Mouse (Mus musculus) left cerebral cortex, postnatal 14 days (tissue): ENCODE data around the gene Nfkb1. TPM values are rescaled to one million over a fixed set of nuclear protein-coding genes. Genes with fewer than 3 reads are reported as not detected.

Experiments used
- DNase-seq, 2 experiments: peaks; one replicate each; pipeline ENCODE4 v3.0.0; 2021 to 2022; ENCODE audit warnings: low spot score in 2 of 2, mixed read lengths in 1 of 2
- intact Hi-C: fragments of 180-260 bp; cut with DNase I; formaldehyde crosslinking; loops from one replicate; pipeline ENCODE4 v1.15.1; 2025
- total RNA-seq, 2 experiments: library from RNA; stranded (reverse); gene quantifications; 2 replicates each; pipeline ENCODE4 v1.2.3; 2021

Nfkb1 gene
- total RNA-seq, 2 experiments from 2014 or later, result 17.2 to 18.1 TPM

- intact Hi-C loops, result no loop called here
- no peak for DNase-seq
Measured at GRCm38 (mm10) chr3:135571540-135571939, 119.8 kb downstream of the Nfkb1 start.

GRCm38 (mm10) chr3:135568633-135569032 is 122.7 kb downstream of the Nfkb1 start:
- intact Hi-C loops, result no loop called here
- DNase-seq, result no peak

DNA sequence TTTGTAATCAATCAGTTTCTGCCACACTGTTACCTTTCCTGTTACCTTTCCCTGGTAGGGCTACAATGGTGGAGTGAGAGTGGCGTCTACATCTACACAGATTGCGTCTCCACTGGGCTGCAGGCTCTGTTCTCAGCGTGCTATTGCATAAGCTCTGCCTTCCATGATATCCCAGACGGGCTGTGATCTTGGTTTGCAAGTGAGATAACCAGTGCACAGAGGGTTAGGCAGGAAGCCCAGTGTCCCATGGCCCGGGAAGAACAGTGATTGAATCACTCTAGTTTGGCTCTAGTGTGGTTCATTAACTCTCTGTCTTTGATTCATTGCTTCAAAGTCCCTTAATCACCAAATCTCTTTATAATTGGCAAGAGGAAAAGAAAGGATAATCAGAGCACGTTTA is 123.5 kb downstream of the Nfkb1 start:
- intact Hi-C loops, result no loop called here
- DNase-seq, result no peak

GRCm38 (mm10) chr3:135565306-135565705 is 126.0 kb downstream of the Nfkb1 start:
- intact Hi-C loops, result no loop called here
- no peak for DNase-seq

GRCm38 (mm10) chr3:135564706-135565105 is 126.6 kb downstream of the Nfkb1 start:
- intact Hi-C loops, result no loop called here
- no peak for DNase-seq

DNA sequence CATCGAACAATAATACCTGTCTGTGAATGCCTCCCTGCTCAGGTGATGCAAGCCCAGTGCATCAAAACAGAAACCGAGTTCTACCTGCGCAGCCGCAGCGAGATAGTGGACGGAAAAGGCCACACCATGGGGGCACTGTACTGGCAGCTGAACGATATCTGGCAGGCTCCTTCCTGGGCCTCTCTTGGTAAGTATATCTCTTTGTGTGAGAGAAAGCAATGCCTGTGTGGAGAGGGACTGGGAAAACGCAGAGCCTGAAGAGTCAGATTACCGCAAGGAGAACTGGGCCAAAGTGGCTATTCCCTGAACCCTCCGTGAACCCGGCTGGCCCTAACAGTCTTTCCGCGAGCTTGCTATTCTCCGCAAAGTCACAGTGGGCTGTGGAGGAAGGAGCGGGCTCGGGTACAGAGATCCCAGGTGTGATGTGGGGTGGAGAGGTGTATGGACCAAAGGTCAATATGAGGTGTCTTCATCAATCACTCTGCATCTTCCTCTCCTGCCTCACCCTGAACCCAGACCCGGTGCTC is 128.1 kb downstream of the Nfkb1 start:
- intact Hi-C loops, result no loop called here
- no peak for DNase-seq

DNA sequence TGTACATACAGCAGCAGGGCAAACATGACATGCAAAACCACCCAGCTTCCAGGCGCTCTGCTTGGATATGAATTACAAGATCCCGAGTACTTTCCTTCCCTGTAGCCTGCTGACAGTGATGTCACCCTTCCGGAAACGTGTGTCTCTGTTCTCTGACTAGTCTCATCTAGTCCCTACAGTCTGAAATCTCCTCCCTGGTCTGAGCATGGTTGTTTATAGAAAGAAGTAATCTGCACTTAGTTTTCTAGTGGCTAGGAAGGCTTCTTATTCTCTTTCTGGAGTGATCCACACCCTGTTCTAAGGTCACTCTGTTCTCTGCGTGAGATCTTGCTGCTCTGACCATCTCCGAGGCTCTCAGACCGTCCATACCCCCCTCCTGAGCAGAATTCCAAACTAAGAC is 129.3 kb downstream of the Nfkb1 start:
- intact Hi-C loops, result no loop called here
- DNase-seq, result no peak

- intact Hi-C loops, result no loop called here
- peak; percentile 17 to 19 for DNase-seq
Measured at GRCm38 (mm10) chr3:135556851-135557662, 134.3 kb downstream of the Nfkb1 start.

DNA sequence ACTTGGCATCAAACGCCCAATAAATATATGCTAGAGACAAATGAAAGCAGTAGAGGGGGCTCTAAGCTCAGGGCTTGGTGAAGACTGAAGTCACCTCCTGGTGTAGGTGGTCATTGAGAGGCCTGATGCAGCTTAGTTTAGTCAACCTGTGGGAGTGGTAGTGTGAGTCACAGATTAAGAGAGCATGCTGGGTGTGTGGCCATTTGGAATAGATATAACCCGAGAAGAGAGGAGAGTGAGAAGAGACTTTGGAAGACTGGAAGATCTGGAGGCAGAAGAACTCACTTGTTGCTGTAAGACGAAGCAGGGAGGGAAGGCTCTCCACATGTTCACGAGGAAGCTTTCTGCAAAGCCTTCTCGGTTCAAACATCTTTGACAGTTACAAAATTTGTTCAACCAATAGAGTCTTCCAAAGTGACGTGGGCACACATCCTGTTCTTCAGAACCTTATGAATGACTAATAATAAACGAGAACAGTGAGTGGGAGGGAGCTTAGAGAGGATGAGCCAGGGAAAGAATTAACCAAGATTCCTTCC is 135.2 kb downstream of the Nfkb1 start:
- intact Hi-C loops, result no loop called here

DNA sequence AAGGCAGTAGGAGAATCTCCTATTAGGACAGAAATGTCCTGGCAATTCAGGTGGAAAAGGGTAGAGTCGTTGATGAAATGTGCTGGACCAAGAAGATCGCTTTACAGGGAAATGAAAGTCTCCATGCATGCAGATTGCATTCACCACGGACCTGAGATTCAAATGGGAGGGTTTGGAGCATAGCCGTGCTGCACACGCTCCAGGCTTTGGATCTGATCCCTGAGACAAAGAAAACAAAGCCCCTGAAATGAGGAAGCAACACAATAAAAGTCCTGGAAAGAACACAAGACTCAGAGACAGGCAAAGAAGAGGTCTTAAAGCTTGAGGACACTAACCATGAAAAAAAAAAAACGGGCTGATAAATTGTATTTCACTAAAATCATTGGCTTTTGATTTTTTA is 136.2 kb downstream of the Nfkb1 start:
- DNase-seq, result no peak
- intact Hi-C loops, result no loop called here

More for the DNA sequence above, 135.2 kb downstream of the Nfkb1 start:
- DNase-seq, result peak; percentile 12 to 44

DNA sequence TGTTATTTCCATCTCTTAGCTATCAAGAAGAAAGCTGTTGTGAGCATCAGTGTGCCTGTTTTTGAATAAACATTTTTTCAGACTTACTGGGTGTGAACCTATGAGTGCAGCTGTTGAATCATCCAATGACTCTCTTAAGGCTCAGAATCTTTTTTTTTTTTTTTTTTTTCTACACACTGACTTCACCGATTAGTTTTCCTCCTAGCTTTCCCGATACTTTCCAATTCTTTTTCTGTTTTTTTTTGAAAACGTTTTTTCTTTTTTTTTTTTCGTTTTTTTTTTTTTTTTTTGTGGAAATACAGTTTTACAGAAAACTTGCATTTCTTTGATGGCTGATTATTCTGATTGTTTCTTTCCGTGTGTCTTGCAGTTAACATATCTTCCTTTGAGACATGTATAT is 138.5 kb downstream of the Nfkb1 start:
- no peak for DNase-seq
- intact Hi-C loops, result no loop called here

DNA sequence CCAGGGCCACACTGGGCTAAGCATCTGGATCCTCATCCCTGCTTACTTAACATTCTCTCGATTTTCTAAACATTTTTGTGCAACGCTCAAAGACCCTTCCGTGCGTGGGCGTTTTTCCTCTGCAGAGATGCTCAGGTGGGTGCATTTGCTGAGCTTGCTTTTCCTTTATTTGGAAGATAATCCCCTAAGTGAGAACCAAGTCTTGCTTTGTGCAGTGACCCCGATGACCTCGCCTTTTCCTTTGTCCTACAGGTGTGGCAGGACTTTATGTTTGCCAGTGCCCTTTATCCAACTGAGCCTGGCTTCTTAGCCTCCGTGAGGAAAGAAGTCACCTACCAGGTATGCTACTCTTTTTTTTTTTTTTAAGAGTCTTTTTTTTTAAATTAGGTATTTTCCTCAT is 144.0 kb downstream of the Nfkb1 start:
- no peak for DNase-seq
- intact Hi-C loops, result no loop called here

GRCm38 (mm10) chr3:135546212-135546923 is 145.0 kb downstream of the Nfkb1 start:
- intact Hi-C loops, result no loop called here
- DNase-seq, result no peak

Other genes starting within 250 kb of the Nfkb1 start
- 1 to 10 TPM; 6.8 to 7.9 TPM for gene Manba, start 205.9 kb downstream of the Nfkb1 start, total RNA-seq
- gene Slc39a8, start 133.7 kb upstream of the Nfkb1 start, total RNA-seq, result 1 to 10 TPM; 7.7 to 8.7 TPM